Mouse (Mus musculus): ENCODE measurements around the gene Slc9a4. TPM values are rescaled to one million over a fixed set of nuclear protein-coding genes. Genes with fewer than 3 reads are reported as not detected.
"Not testable (repeated sequence)": the region's sequence is repeated elsewhere in the genome, so short reads cannot be mapped to it uniquely, and the experiment has no call there.

Gene Slc9a4
- total RNA-seq, 2 experiments from 2014 or later, result not detected

- ATAC-seq (replicated peaks; ENCODE audit: low FRiP score, poor library complexity, severe bottlenecking), result no peak
Measured at GRCm38 (mm10) chr1:40634608-40635007, 54.7 kb downstream of the Slc9a4 start.

GRCm38 (mm10) chr1:40648234-40648633, 68.4 kb downstream of the Slc9a4 start:
- ATAC-seq (replicated peaks; ENCODE audit: low FRiP score, poor library complexity, severe bottlenecking), result no peak

- no peak for ATAC-seq (replicated peaks; ENCODE audit: low FRiP score, poor library complexity, severe bottlenecking)
Measured at GRCm38 (mm10) chr1:40650803-40651497, 71.1 kb downstream of the Slc9a4 start.

- ATAC-seq (replicated peaks; ENCODE audit: low FRiP score, poor library complexity, severe bottlenecking), result no peak
Measured at GRCm38 (mm10) chr1:40657035-40657434, 77.2 kb downstream of the Slc9a4 start.

GRCm38 (mm10) chr1:40657978-40658496, 78.2 kb downstream of the Slc9a4 start:
- no peak for ATAC-seq (replicated peaks; ENCODE audit: low FRiP score, poor library complexity, severe bottlenecking)

- no peak for ATAC-seq (replicated peaks; ENCODE audit: low FRiP score, poor library complexity, severe bottlenecking)
Measured at GRCm38 (mm10) chr1:40659017-40659416, 79.1 kb downstream of the Slc9a4 start.

- no peak for ATAC-seq (replicated peaks; ENCODE audit: low FRiP score, poor library complexity, severe bottlenecking)
Measured at GRCm38 (mm10) chr1:40659496-40659895, 79.6 kb downstream of the Slc9a4 start.

GRCm38 (mm10) chr1:40660838-40661237, 81.0 kb downstream of the Slc9a4 start:
- no peak for ATAC-seq (replicated peaks; ENCODE audit: low FRiP score, poor library complexity, severe bottlenecking)

GRCm38 (mm10) chr1:40665401-40666370, 85.8 kb downstream of the Slc9a4 start:
- no peak for ATAC-seq (replicated peaks; ENCODE audit: low FRiP score, poor library complexity, severe bottlenecking)

GRCm38 (mm10) chr1:40667442-40667841, 87.6 kb downstream of the Slc9a4 start:
- not testable (repeated sequence) for ATAC-seq (replicated peaks; ENCODE audit: low FRiP score, poor library complexity, severe bottlenecking)

- no peak for ATAC-seq (replicated peaks; ENCODE audit: low FRiP score, poor library complexity, severe bottlenecking)
Measured at GRCm38 (mm10) chr1:40670025-40670424, 90.1 kb downstream of the Slc9a4 start.

- peak; percentile 62 for ATAC-seq (replicated peaks; ENCODE audit: low FRiP score, poor library complexity, severe bottlenecking)
Measured at GRCm38 (mm10) chr1:40671490-40671889, 91.6 kb downstream of the Slc9a4 start.

- no peak for ATAC-seq (replicated peaks; ENCODE audit: low FRiP score, poor library complexity, severe bottlenecking)
Measured at GRCm38 (mm10) chr1:40677306-40677705, 97.4 kb downstream of the Slc9a4 start.

Other genes with a start within 250 kb of the Slc9a4 start
- gene Il1rl1, start 150.5 kb upstream of the Slc9a4 start, total RNA-seq (2015; ENCODE audit: low replicate concordance), result 9.6 and 12.1 TPM in 2 replicates
- gene Il1rl1, start 150.5 kb upstream of the Slc9a4 start, total RNA-seq (2017; ENCODE audit: low replicate concordance), result 15.3 and 16.7 TPM in 2 replicates
- 0.58 and 1.5 TPM in 2 replicates for gene Il18r1, start 114.5 kb upstream of the Slc9a4 start, total RNA-seq (2015; ENCODE audit: low replicate concordance)
- 1.5 and 3.4 TPM in 2 replicates for gene Il18r1, start 114.5 kb upstream of the Slc9a4 start, total RNA-seq (2017; ENCODE audit: low replicate concordance)
- gene Il18rap, start 64.7 kb upstream of the Slc9a4 start, total RNA-seq (2015; ENCODE audit: low replicate concordance), result 8.1 and 12.1 TPM in 2 replicates
- gene Il18rap, start 64.7 kb upstream of the Slc9a4 start, total RNA-seq (2017; ENCODE audit: low replicate concordance), result 7.7 and 9.3 TPM in 2 replicates
- gene Slc9a2, start 100.5 kb downstream of the Slc9a4 start, total RNA-seq (2015; ENCODE audit: low replicate concordance), result not detected in 2 replicates
- not detected in 2 replicates for gene Slc9a2, start 100.5 kb downstream of the Slc9a4 start, total RNA-seq (2017; ENCODE audit: low replicate concordance)
- 0.63 TPM in 1 of 2 replicates, not detected in the other for gene Mfsd9, start 210.6 kb downstream of the Slc9a4 start, total RNA-seq (2015; ENCODE audit: low replicate concordance)
- gene Mfsd9, start 210.6 kb downstream of the Slc9a4 start, total RNA-seq (2017; ENCODE audit: low replicate concordance), result 1.5 and 2.6 TPM in 2 replicates
- not detected in 2 replicates for gene Tmem182, start 225.5 kb downstream of the Slc9a4 start, total RNA-seq (2015; ENCODE audit: low replicate concordance)
- gene Tmem182, start 225.5 kb downstream of the Slc9a4 start, total RNA-seq (2017; ENCODE audit: low replicate concordance), result 0.85 TPM in 1 of 2 replicates, not detected in the other